Mouse (Mus musculus): ENCODE results near the gene Slc22a28. TPM values are rescaled to one million over a fixed set of nuclear protein-coding genes. Genes with fewer than 3 reads are reported as not detected.

Slc22a28 gene
- polyA plus RNA-seq, 1 experiment from 2014 or later, result not detected

Other genes starting within 250 kb of the Slc22a28 start
- gene Slc22a27, start 166.0 kb downstream of the Slc22a28 start, polyA plus RNA-seq (2015; fragmentation: Nextera tagmentation; extraction: Ambion mirVana), result not detected in 2 replicates
- gene Slc22a29, start 86.9 kb upstream of the Slc22a28 start, polyA plus RNA-seq (2015; fragmentation: Nextera tagmentation; extraction: Ambion mirVana), result 0.45 and 0.46 TPM in 2 replicates

All from stomach, embryonic 16.5 days (tissue).